Mouse (Mus musculus): Measurements from ENCODE around the gene Prrx2. TPM values are rescaled to one million over a fixed set of nuclear protein-coding genes. Genes with fewer than 3 reads are reported as not detected.
A peak's percentile ranks its signal among the peaks of the same experiment; 100 is the strongest.

Prrx2 gene
- polyA plus RNA-seq, 1 experiment from 2014 or later: 27.7 TPM

DNA sequence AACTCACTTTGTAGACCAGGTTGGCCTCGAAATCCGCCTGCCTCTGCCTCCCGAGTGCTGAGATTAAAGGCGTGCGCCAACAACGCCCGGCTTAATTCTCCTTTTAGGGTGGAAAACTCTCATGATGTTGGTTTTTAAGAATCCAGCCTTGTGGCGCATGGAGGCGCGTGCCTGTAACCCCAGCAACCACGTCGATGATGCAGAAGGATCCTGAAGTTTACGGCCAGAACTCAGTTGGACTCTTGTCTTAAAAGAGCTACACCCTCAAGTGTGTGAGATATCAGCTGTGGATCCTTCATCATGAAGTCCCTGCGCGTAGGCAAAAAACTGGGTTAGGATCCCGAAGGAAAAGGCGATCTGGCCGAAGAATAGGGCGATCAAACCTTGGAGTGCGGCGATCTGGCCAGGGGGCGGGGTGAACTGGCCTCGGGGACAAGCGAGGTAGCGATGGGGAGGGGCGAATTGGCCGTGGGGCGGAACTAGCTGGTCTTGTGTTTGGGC, 27.6 kb upstream of the Prrx2 start:
- peak overlapping the region; percentile 91 for H3K4me3 ChIP-seq
- H3K36me3 ChIP-seq (replicated peaks): peaks cover 27% of the 10 kb centered on the region
- H3K4me1 ChIP-seq: peaks cover 38% of the 10 kb centered on the region
- no peak for DNase-seq (ENCODE audit: extremely low spot score, low spot score)
- peak overlapping the region; percentile 96 for H3K27ac ChIP-seq
- 8% methylated on average over 28 of the region's 28 CpGs for WGBS
- H3K9me3 ChIP-seq: no peaks in the 10 kb centered on the region
- peaks cover 34% of the 10 kb centered on the region for H3K27me3 ChIP-seq (ENCODE audit: poor library complexity, severe bottlenecking)

DNA sequence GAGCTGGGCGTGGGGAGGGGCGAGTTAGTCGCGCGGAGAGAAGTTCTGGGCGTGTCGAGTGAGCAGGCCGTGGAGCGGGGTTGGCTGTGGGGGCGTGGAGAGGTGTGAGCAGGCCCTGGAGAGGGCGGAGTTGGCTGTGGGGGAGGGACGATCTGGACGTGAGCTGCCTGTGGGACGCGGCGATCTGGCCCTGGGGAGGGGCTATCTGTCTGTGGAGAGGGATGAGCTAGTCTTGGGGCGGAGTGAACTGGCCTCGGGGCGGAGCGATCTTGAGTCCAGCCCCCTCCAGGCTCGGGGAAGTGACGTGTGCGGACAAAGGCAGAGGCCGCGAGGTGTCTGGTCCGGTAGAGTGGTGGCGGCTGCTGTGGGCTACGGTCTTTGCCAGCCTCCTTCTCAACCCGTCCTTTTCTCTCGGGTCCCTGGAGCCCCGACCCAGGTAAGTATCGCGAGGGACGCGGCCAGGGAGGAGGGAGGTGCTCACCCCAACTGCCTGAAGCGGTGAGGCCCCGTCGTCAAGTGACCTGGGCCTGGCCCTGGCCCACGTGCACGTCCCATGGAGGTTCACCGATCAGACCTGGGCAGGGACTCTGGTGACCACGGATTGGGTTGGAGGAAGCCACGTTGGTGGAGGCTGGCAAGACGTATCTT, 27.0 kb upstream of the Prrx2 start, which contains the start of gene Ntmt1:
Ntmt1 (plus strand) TSS at position 179 of the 648 bp plus-strand sequence.
- WGBS: under 1% methylated on average over 44 of the region's 44 CpGs
- peaks cover 28% of the 10 kb centered on the region for H3K27me3 ChIP-seq (ENCODE audit: poor library complexity, severe bottlenecking)
- no peaks in the 10 kb centered on the region for H3K9me3 ChIP-seq
- H3K36me3 ChIP-seq (replicated peaks): peaks cover 33% of the 10 kb centered on the region
- peak within 1 kb of the TSS; percentile 96 for H3K27ac ChIP-seq
- peaks cover 38% of the 10 kb centered on the region for H3K4me1 ChIP-seq
- DNase-seq (ENCODE audit: extremely low spot score, low spot score): peak; percentile 100
- peak within 1 kb of the TSS; percentile 91 for H3K4me3 ChIP-seq

DNA sequence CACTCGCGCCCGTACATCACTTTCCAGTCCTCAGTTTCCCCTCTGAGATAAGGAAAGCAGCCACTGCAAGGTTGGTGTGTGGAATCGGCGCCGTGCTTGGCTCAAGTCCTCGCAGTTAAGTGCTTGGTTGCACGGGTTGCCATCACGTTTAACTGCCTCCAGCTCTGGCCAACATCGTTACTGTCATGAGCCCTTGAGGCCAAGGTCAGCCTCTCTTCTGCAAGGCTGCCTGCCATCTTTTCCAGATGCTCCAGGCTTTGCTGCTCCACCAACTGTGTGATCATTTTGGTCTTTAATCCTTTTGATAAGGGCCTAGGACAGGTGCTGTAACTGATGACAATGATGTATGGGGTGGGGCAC, 26.5 kb upstream of the Prrx2 start:
- Histone ChIP-seq H3K4me3 (peak overlapping the region; percentile 91), H3K27ac (peak overlapping the region; percentile 96), H3K36me3 (replicated peaks) (peaks cover 38% of the 10 kb centered on the region), H3K9me3 (no peaks in the 10 kb centered on the region), H3K27me3 (ENCODE audit: poor library complexity, severe bottlenecking) (peaks cover 23% of the 10 kb centered on the region), H3K4me1 (peaks cover 38% of the 10 kb centered on the region)
- no peak for DNase-seq (ENCODE audit: extremely low spot score, low spot score)
- 10% methylated on average over 10 of the region's 10 CpGs for WGBS

DNA sequence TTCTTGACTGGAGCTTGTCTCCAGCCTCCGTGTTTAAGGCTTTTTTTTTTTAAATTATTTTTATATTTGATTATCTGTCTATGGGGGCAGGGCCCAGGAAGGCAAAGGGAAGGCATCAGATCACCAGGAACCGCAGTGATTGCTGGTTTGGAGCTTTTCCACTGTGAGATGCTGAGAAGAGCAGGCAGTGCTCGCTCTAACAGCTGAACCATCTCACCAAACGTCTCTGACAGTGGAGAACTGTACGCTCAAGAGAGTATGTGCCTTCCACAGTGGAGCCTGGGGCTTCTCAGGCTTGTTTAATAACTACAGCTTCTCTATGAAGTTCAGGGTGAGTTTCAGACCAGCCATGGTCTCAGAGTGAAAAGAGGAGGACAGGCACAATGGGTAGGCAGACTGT, 25.3 kb upstream of the Prrx2 start:
- Histone ChIP-seq H3K4me1 (peaks cover 38% of the 10 kb centered on the region), H3K9me3 (no peaks in the 10 kb centered on the region), H3K36me3 (replicated peaks) (peaks cover 50% of the 10 kb centered on the region), H3K4me3 (peak overlapping the region; percentile 7; the same call in 1 of the 2 replicates), H3K27me3 (ENCODE audit: poor library complexity, severe bottlenecking) (peaks cover 14% of the 10 kb centered on the region; the same call in 1 of the 2 replicates), H3K27ac (no peak overlapping the region)
- 94% methylated on average over 5 of the region's 5 CpGs for WGBS
- DNase-seq (ENCODE audit: extremely low spot score, low spot score): no peak

DNA sequence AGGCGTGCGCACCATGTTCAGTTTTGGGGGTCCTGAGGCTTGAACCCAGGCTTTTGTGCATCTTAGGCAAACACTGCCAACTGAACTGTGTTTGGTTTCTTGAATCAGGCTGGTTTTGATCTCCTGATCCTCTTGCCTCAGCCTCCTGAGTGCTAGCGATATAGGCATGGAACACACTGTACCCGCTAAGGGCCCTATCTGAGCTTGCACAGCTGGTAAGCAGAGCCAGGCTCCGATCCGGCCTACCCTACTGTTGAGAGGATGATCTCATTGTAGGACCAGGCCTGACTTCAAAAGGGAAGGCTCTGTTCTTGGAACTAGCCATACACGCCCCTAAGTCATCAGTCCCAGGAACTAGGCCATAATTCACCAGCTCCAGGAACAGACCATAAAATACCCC, 24.2 kb upstream of the Prrx2 start:
- Histone ChIP-seq H3K9me3 (no peaks in the 10 kb centered on the region), H3K27ac (no peak overlapping the region), H3K36me3 (replicated peaks) (peaks cover 61% of the 10 kb centered on the region), H3K27me3 (ENCODE audit: poor library complexity, severe bottlenecking) (0 out of 2 replicates have a peak, but pooled peaks cover 3% of the 10 kb centered on the region), H3K4me3 (no peak overlapping the region), H3K4me1 (peaks cover 38% of the 10 kb centered on the region)
- 95% methylated on average over 7 of the region's 7 CpGs for WGBS
- no peak for DNase-seq (ENCODE audit: extremely low spot score, low spot score)

DNA sequence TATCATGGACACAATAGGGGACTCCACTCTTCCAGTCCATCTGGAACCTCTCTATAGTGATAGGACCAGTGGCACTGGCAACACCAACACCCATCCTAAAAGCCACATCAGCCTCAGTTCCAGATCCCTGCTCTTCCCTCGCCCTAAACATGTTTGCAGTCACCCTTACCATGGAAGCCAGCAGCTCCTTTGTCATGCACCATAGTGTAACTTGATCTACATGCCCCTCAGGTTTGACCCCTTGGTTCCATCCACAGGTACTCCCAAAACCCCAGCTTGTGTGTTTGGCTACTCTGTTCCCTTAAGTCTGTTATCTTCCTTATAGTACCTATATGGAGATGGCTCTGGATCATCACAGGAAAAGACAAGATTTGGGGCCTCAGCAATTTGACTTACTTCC, 18.4 kb upstream of the Prrx2 start:
- H3K9me3 ChIP-seq: peaks cover 9% of the 10 kb centered on the region; the same call in 1 of the 2 replicates
- no peaks in the 10 kb centered on the region for H3K27me3 ChIP-seq (ENCODE audit: poor library complexity, severe bottlenecking)
- H3K36me3 ChIP-seq (replicated peaks): peaks cover 99% of the 10 kb centered on the region
- H3K4me1 ChIP-seq: no peaks in the 10 kb centered on the region
- H3K4me3 ChIP-seq: no peak overlapping the region
- no peak overlapping the region for H3K27ac ChIP-seq
- no peak for DNase-seq (ENCODE audit: extremely low spot score, low spot score)
- WGBS: 85% methylated on average over 1 of the region's 1 CpGs

DNA sequence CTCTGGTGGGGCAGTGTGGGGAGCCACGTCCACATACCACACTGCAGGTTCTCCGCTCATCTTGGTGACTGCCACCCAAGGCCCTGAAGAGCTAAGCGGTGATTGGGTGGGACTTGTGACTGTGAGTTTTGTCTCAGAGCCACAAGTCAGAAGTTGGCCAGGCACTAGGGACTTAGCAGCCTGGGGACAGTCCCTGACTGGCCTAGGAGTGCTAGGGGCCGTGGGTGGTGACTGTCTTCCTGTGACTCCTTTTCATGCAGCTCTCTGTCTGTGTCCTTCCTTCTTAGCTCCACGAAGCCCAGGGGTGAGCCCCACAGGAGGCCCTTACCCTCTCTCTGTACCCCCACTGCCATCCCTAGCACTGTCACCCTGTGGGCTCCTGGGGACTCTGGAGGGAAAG, 14.9 kb upstream of the Prrx2 start:
- peaks cover 99% of the 10 kb centered on the region for H3K36me3 ChIP-seq (replicated peaks)
- H3K27me3 ChIP-seq (ENCODE audit: poor library complexity, severe bottlenecking): no peaks in the 10 kb centered on the region
- WGBS: 93% methylated on average over 5 of the region's 5 CpGs
- peaks cover 20% of the 10 kb centered on the region for H3K4me1 ChIP-seq
- peaks cover 10% of the 10 kb centered on the region; the same call in 1 of the 2 replicates for H3K9me3 ChIP-seq
- no peak overlapping the region for H3K27ac ChIP-seq
- no peak overlapping the region for H3K4me3 ChIP-seq
- DNase-seq (ENCODE audit: extremely low spot score, low spot score): no peak

DNA sequence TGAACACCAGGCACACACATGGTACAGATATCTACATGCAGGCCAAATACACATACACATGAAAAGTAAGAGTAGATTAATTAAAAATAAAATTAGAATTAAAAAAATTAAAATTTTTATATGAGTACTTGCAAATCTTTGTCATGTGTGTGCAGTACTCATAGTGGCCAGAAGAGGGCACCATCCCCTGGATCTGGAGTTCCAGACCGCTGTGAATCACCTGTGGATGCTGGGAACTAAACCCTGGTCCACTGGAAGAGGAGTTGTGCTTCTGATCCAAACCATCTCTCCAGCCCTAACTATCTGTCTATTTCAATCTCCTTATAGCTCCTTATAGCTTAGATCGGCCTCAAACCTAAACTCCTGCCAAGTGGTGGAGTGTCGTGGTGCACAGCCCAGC, 13.7 kb upstream of the Prrx2 start:
- 97% methylated on average over 3 of the region's 3 CpGs for WGBS
- DNase-seq (ENCODE audit: extremely low spot score, low spot score): no peak

DNA sequence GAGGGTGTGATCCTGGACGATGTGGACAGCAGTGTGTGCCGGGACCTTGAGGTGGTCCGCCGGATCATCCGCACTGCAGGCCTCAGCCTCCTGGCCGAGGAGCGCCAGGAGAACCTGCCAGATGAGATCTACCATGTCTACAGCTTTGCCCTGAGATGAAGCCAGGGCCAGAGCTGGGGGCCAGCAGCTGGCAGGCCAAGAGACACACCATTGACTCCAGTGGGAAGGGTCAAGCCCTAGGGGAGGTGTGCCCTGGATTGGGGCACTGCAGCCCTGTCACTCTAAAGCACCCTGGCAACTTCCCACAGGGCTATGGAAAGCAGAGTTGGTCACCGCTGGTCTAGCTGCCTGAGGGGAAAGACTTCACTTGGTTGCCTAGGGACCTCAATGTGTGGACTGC, 12.3 kb upstream of the Prrx2 start:
- DNase-seq (ENCODE audit: extremely low spot score, low spot score): no peak
- peaks cover 10% of the 10 kb centered on the region; the same call in 1 of the 2 replicates for H3K9me3 ChIP-seq
- WGBS: 93% methylated on average over 8 of the region's 8 CpGs
- no peak overlapping the region for H3K4me3 ChIP-seq
- peaks cover 96% of the 10 kb centered on the region for H3K36me3 ChIP-seq (replicated peaks)
- H3K27me3 ChIP-seq (ENCODE audit: poor library complexity, severe bottlenecking): no peaks in the 10 kb centered on the region
- no peak overlapping the region for H3K27ac ChIP-seq
- H3K4me1 ChIP-seq: peaks cover 34% of the 10 kb centered on the region

More for the DNA sequence above, 13.7 kb upstream of the Prrx2 start:
- Histone ChIP-seq H3K27me3 (ENCODE audit: poor library complexity, severe bottlenecking) (no peaks in the 10 kb centered on the region), H3K9me3 (peaks cover 10% of the 10 kb centered on the region; the same call in 1 of the 2 replicates), H3K4me1 (peaks cover 20% of the 10 kb centered on the region), H3K4me3 (no peak overlapping the region), H3K27ac (no peak overlapping the region), H3K36me3 (replicated peaks) (peaks cover 99% of the 10 kb centered on the region)

DNA sequence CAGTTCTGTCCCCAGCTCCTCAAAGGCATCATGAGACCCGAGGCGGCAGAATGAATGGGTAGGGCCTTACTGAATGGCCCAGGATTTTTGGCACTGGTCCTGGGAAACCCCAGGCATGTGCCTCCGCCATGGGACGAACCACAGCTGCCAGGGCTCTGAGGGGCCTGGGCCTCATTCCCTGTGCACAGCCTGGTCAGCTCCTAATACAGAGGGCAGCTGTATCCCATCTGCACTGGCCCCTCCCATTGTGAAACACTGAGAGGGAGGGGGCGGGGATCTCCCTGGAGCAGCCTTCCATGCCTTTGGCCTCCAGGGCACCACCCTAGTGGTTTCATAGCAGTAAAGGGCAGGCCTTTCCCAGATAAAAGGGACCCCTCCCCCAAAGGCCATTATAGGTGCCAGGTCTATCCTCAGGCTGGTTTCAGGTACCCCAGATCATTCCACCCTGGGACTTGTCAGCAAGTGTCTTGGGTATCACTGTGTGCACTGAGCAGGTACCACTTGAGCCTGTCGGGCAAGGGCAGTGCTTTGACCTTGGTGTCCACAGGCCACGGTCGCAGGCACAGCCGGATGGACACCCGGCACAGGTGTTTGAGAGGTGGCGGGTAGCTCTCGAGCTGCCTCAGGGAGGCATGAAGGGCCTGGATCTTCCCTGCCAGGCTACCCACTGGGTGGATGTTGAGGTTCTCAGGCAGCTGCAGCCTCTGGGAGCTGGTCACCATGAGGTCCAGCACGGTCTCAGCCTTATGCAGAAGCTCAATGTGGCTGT, 11.2 kb upstream of the Prrx2 start:
- peaks cover 85% of the 10 kb centered on the region for H3K36me3 ChIP-seq (replicated peaks)
- H3K27me3 ChIP-seq (ENCODE audit: poor library complexity, severe bottlenecking): no peaks in the 10 kb centered on the region
- peaks cover 10% of the 10 kb centered on the region; the same call in 1 of the 2 replicates for H3K9me3 ChIP-seq
- H3K4me1 ChIP-seq: peaks cover 44% of the 10 kb centered on the region
- no peak overlapping the region for H3K4me3 ChIP-seq
- DNase-seq (ENCODE audit: extremely low spot score, low spot score): no peak
- 85% methylated on average over 13 of the region's 13 CpGs for WGBS
- H3K27ac ChIP-seq: no peak overlapping the region

DNA sequence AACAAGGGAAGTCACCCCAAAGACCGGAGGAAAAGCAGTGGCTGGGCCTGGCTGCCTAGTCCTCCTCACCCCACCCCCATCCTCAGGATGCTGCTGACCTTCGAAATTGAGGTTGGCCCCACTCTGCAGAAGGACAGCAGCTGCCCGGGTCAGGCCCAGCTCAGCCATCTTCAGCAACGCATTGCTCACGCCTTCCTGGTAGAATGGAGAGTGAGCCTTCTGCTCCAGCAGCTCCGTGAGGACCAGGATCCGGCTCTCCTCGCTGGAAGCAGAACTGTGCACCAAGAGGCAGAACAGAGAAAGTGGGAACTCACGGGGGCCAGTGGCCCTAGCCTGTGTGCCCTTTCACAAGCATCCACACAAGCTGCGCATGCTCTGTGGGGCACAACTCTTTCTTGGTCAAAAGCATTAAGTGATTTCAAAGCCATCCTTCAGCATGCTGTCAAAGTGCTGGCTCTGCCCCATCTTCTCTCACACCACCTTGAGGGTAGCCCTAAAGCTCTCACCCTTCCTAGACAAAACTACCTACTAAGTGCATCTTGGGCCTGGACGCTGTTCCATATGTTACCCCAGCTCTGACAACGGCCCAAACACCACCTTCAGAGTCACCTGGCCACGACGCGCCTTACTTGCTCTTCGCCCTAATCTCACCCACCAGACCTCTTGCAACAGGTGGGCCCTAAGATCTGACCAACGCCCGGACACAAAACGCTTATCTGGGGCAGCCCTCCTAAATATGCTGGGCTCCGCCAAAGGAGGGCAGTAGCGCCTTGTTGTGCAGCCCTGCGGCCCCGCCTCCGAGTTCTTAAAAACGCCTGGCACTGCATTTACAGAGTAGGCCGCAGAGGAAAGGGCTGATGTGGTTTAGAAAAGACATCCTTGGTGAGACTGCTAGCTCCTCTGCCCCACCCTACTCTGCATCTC, 7.7 kb upstream of the Prrx2 start:
- peak; percentile 46 for DNase-seq (ENCODE audit: extremely low spot score, low spot score)
- Histone ChIP-seq H3K36me3 (replicated peaks) (peaks cover 50% of the 10 kb centered on the region), H3K4me3 (peak overlapping the region; percentile 100), H3K4me1 (peaks cover 60% of the 10 kb centered on the region), H3K27ac (peak overlapping the region; percentile 89), H3K9me3 (no peaks in the 10 kb centered on the region), H3K27me3 (ENCODE audit: poor library complexity, severe bottlenecking) (no peaks in the 10 kb centered on the region)
- WGBS: 37% methylated on average over 26 of the region's 26 CpGs

DNA sequence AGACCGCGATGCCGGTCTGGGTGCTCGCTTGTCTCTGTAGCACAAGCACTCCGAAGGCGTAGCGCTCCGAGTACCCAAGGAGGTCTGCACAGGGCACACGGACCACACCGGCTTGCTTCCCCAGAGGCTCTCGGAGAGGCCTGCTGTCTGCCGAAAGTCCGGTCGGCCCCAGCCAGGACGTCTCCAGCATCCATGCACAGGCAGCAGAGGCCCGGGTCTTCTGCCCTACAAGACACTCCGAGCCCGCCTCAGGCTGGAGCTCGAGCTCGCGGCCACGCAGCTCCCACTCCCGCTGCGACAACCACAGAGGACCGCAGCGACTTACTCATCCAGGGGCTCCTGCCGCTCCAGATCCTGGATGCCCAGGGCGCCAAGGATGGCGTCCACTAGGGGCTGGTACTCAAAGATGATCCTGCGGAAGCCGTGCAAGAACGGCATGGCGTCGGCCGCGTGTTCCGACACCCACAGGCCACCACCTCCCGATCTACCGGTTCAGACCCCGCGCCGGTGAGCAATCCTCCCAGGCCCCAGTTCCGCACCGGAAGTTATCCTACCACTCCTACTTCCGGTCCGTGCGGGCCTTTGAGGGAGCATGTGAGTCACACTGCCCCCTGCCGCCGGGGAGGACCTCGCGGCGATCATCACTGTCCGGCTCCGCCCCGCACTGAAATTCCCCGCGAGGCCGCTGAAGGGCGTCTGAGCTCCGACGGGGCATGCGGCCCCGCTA, 6.9 kb upstream of the Prrx2 start:
- peak; percentile 94 for DNase-seq (ENCODE audit: extremely low spot score, low spot score)
- no peaks in the 10 kb centered on the region for H3K27me3 ChIP-seq (ENCODE audit: poor library complexity, severe bottlenecking)
- H3K9me3 ChIP-seq: no peaks in the 10 kb centered on the region
- under 1% methylated on average over 63 of the region's 63 CpGs for WGBS
- peaks cover 42% of the 10 kb centered on the region for H3K36me3 ChIP-seq (replicated peaks)
- peaks cover 55% of the 10 kb centered on the region for H3K4me1 ChIP-seq
- peak overlapping the region; percentile 100 for H3K4me3 ChIP-seq
- H3K27ac ChIP-seq: peak overlapping the region; percentile 89

All from forebrain, embryonic 10.5 days (tissue).